Mouse (Mus musculus): ENCODE results near the gene Cd6. TPM values are rescaled to one million over a fixed set of nuclear protein-coding genes. Genes with fewer than 3 reads are reported as not detected.

Gene Cd6
- 0.17 TPM in 1 of 2 replicates, not detected in the other for polyA plus RNA-seq (2015; fragmentation: Nextera tagmentation; extraction: Ambion mirVana)

GRCm38 (mm10) chr19:10829436-10830175, at the start of gene Cd6:
Gene Cd6, minus strand, starts transcription at chr19:10830058.

DNA sequence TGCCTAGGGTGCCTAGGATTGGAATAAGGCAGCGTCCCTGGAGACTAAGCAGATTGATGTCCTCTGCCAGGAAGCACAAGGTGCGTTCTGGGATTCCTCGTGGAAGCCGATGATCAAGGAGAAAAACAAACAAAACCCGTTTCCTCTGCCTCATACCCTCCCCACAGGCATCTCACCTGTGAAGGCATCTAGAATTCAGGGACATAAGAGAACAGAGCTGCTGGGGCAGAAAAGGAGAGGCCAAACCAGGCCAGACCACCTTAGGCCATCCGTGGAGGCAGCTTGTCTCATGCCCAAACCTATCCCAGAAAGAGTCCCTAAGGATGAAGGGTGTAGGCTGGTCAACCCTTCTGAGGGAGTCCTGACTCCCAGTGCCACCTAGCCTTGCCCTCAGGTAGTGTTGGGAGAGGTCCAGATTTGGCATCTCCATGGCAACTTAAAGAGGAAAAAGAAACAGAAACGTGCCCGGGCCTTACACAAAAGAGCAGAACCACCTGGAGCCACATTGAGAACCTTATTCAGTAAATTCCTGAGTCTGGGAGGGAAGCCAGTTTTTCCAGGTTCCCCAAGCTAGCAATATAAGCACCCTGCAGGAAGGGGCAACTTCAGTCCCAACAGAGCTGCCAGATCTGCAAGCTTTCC, 40.1 kb upstream of the Cd6 start, which contains the start of gene Tmem132a:
Tmem132a (minus strand) TSS at position 55 of the 642 bp plus-strand sequence.

DNA sequence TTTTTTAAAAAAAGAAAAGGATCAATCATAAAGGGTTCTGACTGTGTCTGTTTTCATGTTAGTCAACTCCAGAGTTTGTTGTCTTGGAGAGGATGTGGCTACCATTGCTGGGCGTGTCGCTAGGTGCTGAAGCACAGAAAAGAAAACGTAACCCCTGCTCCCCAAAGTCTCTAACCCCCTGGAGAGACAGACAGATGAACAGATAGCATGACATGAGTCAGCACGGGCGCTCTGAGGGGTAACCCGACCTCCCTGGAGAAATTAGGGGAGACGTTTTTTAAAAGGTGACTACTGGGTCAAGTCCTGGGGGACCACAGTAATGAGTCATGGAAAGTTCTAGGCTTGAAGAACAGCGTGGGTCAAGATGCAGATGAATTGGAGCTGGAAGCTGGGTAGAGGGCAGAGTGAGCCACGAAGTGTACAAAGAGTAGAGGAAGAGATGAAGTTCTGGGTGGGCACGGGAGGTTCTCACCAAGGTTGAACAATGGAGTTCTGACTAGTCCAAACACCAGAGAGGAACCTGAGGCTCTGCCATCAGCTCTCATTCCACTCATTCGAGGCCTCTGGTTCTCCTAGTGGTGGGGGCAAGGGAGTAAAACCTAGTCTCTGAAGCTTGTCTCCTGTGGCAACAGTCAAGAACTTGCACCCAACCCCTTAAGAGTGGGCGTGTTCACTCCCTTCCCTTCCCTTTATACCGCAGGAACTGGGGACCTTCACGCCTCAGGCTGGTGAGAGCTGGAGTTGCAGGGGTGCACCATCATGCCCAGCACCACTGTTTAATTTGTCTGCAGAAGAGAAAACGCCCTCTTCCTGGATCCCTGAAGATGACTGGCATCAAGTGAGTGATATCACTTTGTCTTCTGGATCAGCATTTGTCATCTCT, 9.4 kb upstream of the Cd6 start, which contains the start of gene Slc15a3:
Slc15a3 (plus strand) TSS at position 718 of the 883 bp plus-strand sequence.

Other genes with a start within 250 kb of the Cd6 start
- gene Ddb1, start 224.7 kb downstream of the Cd6 start, polyA plus RNA-seq (2015; fragmentation: Nextera tagmentation; extraction: Ambion mirVana) = 177 and 194 TPM in 2 replicates
- 6.8 and 8.3 TPM in 2 replicates for gene Tkfc, start 224.4 kb downstream of the Cd6 start, polyA plus RNA-seq (2015; fragmentation: Nextera tagmentation; extraction: Ambion mirVana)
- gene Vwce, start 195.8 kb downstream of the Cd6 start, polyA plus RNA-seq (2015; fragmentation: Nextera tagmentation; extraction: Ambion mirVana) = 0.17 and 0.28 TPM in 2 replicates
- 0.40 TPM in 1 of 2 replicates, not detected in the other for gene Pga5, start 152.0 kb downstream of the Cd6 start, polyA plus RNA-seq (2015; fragmentation: Nextera tagmentation; extraction: Ambion mirVana)
- gene Vps37c, start 141.3 kb downstream of the Cd6 start, polyA plus RNA-seq (2015; fragmentation: Nextera tagmentation; extraction: Ambion mirVana) = 21.6 and 22.5 TPM in 2 replicates
- 0.19 TPM in 2 replicates for gene Cd5, start 91.1 kb downstream of the Cd6 start, polyA plus RNA-seq (2015; fragmentation: Nextera tagmentation; extraction: Ambion mirVana)
- 0.48 and 0.59 TPM in 2 replicates for gene Slc15a3, start 9.7 kb upstream of the Cd6 start, polyA plus RNA-seq (2015; fragmentation: Nextera tagmentation; extraction: Ambion mirVana)
- gene Tmem132a, start 39.9 kb upstream of the Cd6 start, polyA plus RNA-seq (2015; fragmentation: Nextera tagmentation; extraction: Ambion mirVana) = 23.7 and 25.7 TPM in 2 replicates
- 167 and 179 TPM in 2 replicates for gene Tmem109, start 51.9 kb upstream of the Cd6 start, polyA plus RNA-seq (2015; fragmentation: Nextera tagmentation; extraction: Ambion mirVana)
- 52.8 and 52.9 TPM in 2 replicates for gene Prpf19, start 65.2 kb upstream of the Cd6 start, polyA plus RNA-seq (2015; fragmentation: Nextera tagmentation; extraction: Ambion mirVana)
- gene Zp1, start 90.6 kb upstream of the Cd6 start, polyA plus RNA-seq (2015; fragmentation: Nextera tagmentation; extraction: Ambion mirVana) = 1.6 and 1.8 TPM in 2 replicates
- gene Ptgdr2, start 107.1 kb upstream of the Cd6 start, polyA plus RNA-seq (2015; fragmentation: Nextera tagmentation; extraction: Ambion mirVana) = 0.09 and 0.11 TPM in 2 replicates
- gene Ccdc86, start 119.2 kb upstream of the Cd6 start, polyA plus RNA-seq (2015; fragmentation: Nextera tagmentation; extraction: Ambion mirVana) = 31.4 and 33.0 TPM in 2 replicates
- 0.26 and 0.83 TPM in 2 replicates for gene Ms4a10, start 144.6 kb upstream of the Cd6 start, polyA plus RNA-seq (2015; fragmentation: Nextera tagmentation; extraction: Ambion mirVana)
- gene Ms4a15, start 163.2 kb upstream of the Cd6 start, polyA plus RNA-seq (2015; fragmentation: Nextera tagmentation; extraction: Ambion mirVana) = not detected in 2 replicates
- gene Ms4a18, start 188.0 kb upstream of the Cd6 start, polyA plus RNA-seq (2015; fragmentation: Nextera tagmentation; extraction: Ambion mirVana) = not detected in 2 replicates

Measured in skeletal muscle tissue, postnatal 0 days (tissue).